Mouse (Mus musculus) CD4-positive, CD25-positive, alpha-beta regulatory T cell, adult 9 weeks (primary cell): ENCODE results near the gene Msmp. TPM values are rescaled to one million over a fixed set of nuclear protein-coding genes. Genes with fewer than 3 reads are reported as not detected.

Experiments used
- polyA plus RNA-seq: library from polyadenylated mRNA; unstranded; fragments of 100-300 nt; shearing (Covaris generic); gene quantifications from one replicate; pipeline ENCODE4 v1.2.1, GENCODE M21; 2017

The Msmp gene
- polyA plus RNA-seq, result 3.6 TPM

DNA sequence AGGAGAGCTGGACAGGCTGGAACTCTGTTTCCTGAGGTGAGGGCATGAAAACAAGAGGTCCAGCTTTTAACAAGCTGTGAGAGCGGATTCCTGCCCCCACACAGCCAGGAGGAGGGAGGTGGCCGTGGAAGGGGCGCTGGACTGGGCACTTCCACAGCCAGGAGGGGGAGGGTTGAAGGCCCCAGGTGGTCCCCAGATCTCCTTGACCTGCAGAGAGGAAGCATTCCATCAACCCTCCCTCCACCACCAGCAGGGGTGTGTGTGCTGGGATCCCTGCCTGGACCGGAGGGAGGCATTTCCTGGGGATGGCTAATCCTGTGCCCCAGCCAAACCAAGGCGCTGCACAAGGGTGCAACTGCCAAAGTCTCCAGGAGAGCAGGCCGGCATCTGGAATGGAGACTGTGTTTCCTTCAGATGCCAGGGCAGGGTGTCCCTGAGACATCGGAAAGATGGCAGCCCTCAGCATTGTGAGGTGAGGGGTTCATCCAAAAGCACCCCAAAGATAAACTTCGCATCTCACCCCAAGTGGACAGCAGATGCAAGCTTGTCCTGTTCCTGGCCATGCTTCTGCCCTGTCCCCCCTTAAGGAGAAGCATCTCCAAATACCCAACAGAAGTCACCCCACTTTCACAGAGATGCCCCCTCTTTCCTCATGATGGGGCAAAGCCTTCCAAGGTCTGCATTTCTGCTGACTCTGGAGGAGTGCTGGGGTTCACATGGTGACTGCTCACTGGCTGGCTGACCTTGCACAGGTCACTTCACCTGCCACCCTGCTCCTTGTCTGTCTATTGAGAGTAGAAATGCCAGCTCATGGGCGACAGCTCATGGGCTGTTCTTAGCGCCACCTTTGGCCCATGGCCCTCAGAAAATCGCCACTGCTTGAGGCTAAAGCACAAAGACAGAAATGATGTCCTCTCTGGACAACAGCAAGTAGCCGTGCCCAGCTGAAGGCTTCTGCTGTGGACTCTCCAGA, at the start of gene Msmp:
Gene Msmp (minus strand): TSS at position 51 of the 973 bp plus-strand sequence.

DNA sequence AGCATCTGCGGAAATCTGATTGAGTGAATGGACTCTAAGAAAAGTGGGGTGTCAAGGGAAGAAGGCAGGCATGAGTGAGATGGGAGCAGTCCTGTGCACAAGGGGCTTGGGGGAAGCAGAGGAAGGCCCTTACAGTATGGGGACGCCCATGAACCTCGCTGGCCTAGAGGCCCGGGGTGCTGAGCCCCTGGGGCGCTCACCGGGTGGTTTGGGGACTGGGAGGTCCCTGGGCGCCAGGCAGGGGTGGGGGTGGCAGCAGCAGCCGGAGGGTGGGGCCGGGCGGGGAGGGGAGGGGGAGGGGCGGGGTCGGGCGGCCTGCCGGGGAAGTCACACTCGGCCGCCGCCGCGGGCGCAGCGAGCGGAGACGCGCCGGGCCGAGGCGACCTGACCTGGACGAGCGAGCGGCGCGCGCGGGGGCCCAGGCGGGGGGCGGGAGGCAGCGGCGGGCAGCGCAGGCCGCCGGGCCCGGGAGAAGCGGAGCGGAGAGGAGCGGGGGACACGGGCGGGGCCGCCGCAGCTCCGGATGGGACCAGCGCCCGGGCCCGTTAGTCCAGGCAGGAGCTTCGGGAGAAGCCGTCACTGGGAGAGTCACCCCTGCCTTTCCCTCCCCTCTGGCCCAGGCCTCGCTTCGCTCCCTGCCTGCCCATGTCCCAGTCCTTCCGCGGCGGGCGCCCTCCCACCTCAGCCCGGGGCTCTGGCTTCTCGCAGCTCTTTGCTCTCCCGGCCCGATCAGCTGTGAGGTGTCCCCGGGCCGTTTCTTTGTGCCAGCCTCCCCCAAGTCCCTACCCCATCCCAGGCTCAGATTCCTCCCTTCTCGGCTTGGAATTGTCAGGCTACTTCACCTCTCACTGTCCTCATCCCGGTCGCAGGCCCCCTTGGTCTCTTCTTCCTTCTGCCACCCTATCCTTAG, 47.0 kb upstream of the Msmp start, which contains the start of gene Npr2:
Gene Npr2 (plus strand): TSS at position 890 of the 910 bp plus-strand sequence.

DNA sequence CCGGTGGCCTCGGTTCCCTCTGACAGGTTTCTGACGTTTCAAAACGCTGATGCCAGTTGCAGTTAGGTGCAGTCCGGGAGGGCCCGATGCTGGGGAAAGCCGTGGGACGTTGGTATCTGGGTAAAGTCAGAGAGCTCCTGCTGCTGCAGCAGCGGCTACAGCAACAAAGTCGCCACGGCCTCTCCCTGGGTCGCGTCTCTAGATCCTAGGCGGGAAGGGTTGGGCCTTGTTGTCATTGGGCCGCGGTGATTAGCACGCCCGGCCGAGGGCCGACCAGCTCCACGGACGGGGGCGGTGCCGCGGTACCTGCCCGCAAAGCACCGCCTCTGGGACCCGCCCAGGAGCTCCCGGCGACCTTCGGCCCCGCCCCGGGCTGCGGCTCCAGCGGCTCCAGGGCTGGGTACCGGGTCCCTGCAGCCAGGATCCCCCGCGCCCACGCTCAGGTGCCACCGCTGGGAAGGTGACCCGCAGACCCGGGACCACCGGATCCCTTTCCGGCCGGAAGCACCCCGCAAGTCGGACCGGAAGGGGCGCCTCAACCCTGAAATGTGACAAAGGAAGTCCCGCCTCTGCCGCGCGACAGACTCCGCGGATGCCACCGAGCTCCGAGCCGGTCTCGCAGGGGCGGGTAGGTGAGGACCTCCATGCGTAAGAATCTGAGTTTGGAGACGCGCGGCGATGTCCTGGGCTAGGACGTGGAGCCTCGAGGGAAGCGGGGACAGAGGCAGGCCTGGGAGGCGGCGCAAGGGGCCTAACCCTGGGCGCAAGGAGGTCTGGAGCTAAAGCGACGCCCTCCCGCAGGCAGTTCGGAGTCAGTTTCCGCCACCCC, 5.7 kb downstream of the Msmp start, which contains the start of the genes Rgp1 and Gba2:
Gene Rgp1 (plus strand): TSS at position 340 of the 829 bp plus-strand sequence.
Gene Gba2 (minus strand): TSS at position 498 of the 829 bp plus-strand sequence.

DNA sequence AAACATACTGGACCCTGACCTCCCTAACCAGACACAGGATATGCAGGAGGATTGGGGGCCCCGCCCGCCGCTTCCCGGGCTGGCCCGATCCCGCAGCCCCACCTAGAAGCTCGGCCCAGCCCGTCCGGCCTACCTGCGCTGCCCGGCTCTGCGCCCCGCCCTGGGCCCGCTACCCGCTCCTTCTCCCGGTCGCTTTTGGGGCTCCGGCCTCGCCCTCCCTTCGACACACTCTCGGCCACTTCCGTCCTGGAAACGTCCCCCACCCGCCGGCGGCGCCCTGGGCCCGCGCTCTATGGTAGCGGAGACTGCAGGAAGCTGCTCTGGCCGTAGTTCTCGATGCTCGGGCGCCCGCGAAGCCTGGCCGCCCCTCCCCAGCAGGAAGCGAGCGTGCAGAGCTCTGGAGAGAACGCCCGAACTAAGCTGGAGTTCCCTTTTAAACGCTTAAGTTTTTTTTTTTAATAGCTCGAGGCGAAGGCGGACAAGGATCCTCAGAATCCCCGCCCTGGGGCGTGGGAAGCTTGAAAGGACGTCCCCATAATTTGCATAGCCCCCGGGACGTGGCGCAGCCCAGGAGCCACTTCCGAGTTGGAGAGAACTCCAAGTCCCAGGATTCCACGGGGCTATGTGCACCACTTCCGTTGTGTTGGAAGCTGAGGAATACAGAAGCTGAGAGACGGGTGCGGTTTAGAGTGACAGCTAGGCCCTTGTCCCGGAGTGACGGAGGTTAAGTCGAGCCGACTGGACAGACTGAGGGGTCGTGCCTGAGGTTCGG, 22.1 kb downstream of the Msmp start, which contains the start of the genes Creb3 and Tln1:
Gene Creb3 (plus strand): TSS at position 336 of the 772 bp plus-strand sequence.
Gene Tln1 (minus strand): TSS at position 695 of the 772 bp plus-strand sequence.

Other genes starting within 250 kb of the Msmp start
- not detected for gene Rusc2, start 202.5 kb downstream of the Msmp start, polyA plus RNA-seq
- gene Fam166b, start 155.4 kb downstream of the Msmp start, polyA plus RNA-seq, result not detected
- 0.91 TPM for gene Tesk1, start 142.6 kb downstream of the Msmp start, polyA plus RNA-seq
- 65.7 TPM for gene Cd72, start 129.9 kb downstream of the Msmp start, polyA plus RNA-seq
- gene Sit1, start 100.8 kb downstream of the Msmp start, polyA plus RNA-seq, result 209 TPM
- 87.3 TPM for gene Ccdc107, start 91.6 kb downstream of the Msmp start, polyA plus RNA-seq
- gene Arhgef39, start 84.8 kb downstream of the Msmp start, polyA plus RNA-seq, result 5.8 TPM
- 1.0 TPM for gene Car9, start 77.5 kb downstream of the Msmp start, polyA plus RNA-seq
- gene Tpm2, start 60.7 kb downstream of the Msmp start, polyA plus RNA-seq, result not detected
- 99.6 TPM for gene Creb3, start 22.2 kb downstream of the Msmp start, polyA plus RNA-seq
- gene Tln1, start 21.8 kb downstream of the Msmp start, polyA plus RNA-seq, result 315 TPM
- 32.3 TPM for gene Rgp1, start 5.8 kb downstream of the Msmp start, polyA plus RNA-seq
- gene Gba2, start 5.6 kb downstream of the Msmp start, polyA plus RNA-seq, result 20.9 TPM
- gene Npr2, start 47.4 kb upstream of the Msmp start, polyA plus RNA-seq, result not detected
- gene Spag8, start 69.1 kb upstream of the Msmp start, polyA plus RNA-seq, result 0.32 TPM
- gene Hint2, start 72.0 kb upstream of the Msmp start, polyA plus RNA-seq, result 79.5 TPM
- 0.99 TPM for gene Tmem8b, start 84.5 kb upstream of the Msmp start, polyA plus RNA-seq
- 1.7 TPM for gene Fam221b, start 84.7 kb upstream of the Msmp start, polyA plus RNA-seq
- gene Olfr70, start 116.3 kb upstream of the Msmp start, polyA plus RNA-seq, result not detected
- gene Olfr71, start 125.8 kb upstream of the Msmp start, polyA plus RNA-seq, result not detected
- gene Hrct1, start 142.7 kb upstream of the Msmp start, polyA plus RNA-seq, result not detected
- gene Spaar, start 145.5 kb upstream of the Msmp start, polyA plus RNA-seq, result not detected
- gene Olfr159, start 186.5 kb upstream of the Msmp start, polyA plus RNA-seq, result not detected
- 0.22 TPM for gene Olfr156, start 239.4 kb upstream of the Msmp start, polyA plus RNA-seq